10 mouse cellular contexts compared by ENCODE assay signal in the genomic region with DNA sequence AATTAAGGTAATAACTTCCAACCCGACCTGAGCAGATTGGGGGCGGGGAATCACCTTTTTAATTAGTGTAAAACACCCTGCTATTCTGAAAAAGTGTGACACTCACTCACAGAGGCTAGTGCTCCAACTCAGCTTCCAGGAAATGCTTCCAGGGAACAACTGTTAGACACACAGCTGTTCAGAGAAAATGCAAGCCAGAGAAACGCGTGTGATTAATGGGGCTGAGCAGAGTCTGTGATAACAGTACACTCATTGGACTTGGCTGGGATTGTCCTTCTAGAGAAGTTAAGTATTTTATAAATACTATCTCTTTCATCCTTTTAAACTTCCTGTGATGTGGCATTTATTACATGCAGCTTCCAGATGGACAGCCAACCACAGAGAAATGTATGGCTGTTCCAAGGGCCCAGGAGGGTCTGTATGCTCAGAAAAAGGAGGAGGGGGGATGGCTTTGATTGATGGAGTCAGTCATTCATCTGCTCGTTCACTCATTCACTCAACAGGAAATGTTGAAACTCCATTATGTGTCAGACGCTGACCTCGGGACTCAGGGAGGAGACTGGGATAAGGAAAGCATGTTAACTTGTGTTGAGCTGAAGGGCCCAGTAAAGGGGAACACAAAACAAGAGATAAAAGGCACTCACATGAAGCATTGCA.
DNase-seq lines count a peak whose midpoint lies in the region; ATAC-seq and TF ChIP-seq lines count a peak whose summit lies in the region.
"Had no signal": no experiment of that assay in that cellular context is flagged by ENCODE, and none has a peak within 500 bp of the region (broad histone marks: within the 10 kb centered on the region; RNA-seq: fewer than 3 reads in every experiment).

No protein-coding gene starts in this region.

- DNase-seq in hindbrain, postnatal 0 days (ENCODE audit: low spot score) = peak; percentile 40
- no peak for DNase-seq in hindbrain, embryonic 10.5 days (ENCODE audit: low spot score)
- peak; percentile 46 to 48 for DNase-seq in adrenal gland, postnatal 36 days
- DNase-seq in lung, postnatal 25 days (ENCODE audit: low spot score) = peak; percentile 48
- no peak for DNase-seq in layer of hippocampus, adult 9-10 months (ENCODE audit: low spot score)
- no peak for DNase-seq in frontal cortex, postnatal 10 days (ENCODE audit: low spot score in 2 of 2)
- DNase-seq in right cerebral cortex, postnatal 10 days (ENCODE audit: low spot score in 2 of 2) = no peak

- no peaks in the 10 kb centered on the region for H3K36me3 ChIP-seq in hindbrain, postnatal 0 days (ENCODE audit: insufficient read depth, low read length)
- no peaks in the 10 kb centered on the region for H3K36me3 ChIP-seq in hindbrain, embryonic 10.5 days
- H3K36me3 ChIP-seq in intestine, embryonic 16.5 days (ENCODE audit: control insufficient read depth, insufficient read depth, low read length) = no peaks in the 10 kb centered on the region
- H3K36me3 ChIP-seq: liver, embryonic 12.5 days had no signal

- no peaks in the 10 kb centered on the region for H3K9me3 ChIP-seq in hindbrain, postnatal 0 days (ENCODE audit: low read length)
- no peaks in the 10 kb centered on the region for H3K9me3 ChIP-seq in hindbrain, embryonic 10.5 days
- no peaks in the 10 kb centered on the region for H3K9me3 ChIP-seq in intestine, embryonic 16.5 days (ENCODE audit: control insufficient read depth, low read length)
- H3K9me3 ChIP-seq: liver, embryonic 12.5 days had no signal

- no peak overlapping the region for H3K4me2 ChIP-seq in hindbrain, postnatal 0 days (ENCODE audit: low read depth, low read length)
- no peak overlapping the region for H3K4me2 ChIP-seq in intestine, embryonic 16.5 days (ENCODE audit: low read depth, low read length)
- H3K4me2 ChIP-seq: liver, embryonic 12.5 days had no signal

- ATAC-seq in hindbrain, postnatal 0 days = no peak
- ATAC-seq in intestine, embryonic 16.5 days = peak; percentile 77
- ATAC-seq: inflammation-experienced regulatory T-cells, adult 6 months; liver, embryonic 12.5 days had no signal

- no peak for TF ChIP-seq CTCF in hindbrain, postnatal 0 days (IDR thresholded peaks at IDR 0.05; ENCODE audit: low read depth)

- H3K9ac ChIP-seq in hindbrain, postnatal 0 days (replicated peaks; ENCODE audit: low read length) = no peak overlapping the region
- no peak overlapping the region for H3K9ac ChIP-seq in intestine, embryonic 16.5 days (ENCODE audit: low read depth, low read length)
- H3K9ac ChIP-seq: liver, embryonic 12.5 days had no signal

- H3K27me3 ChIP-seq in hindbrain, postnatal 0 days (ENCODE audit: insufficient read depth, low read length) = no peaks in the 10 kb centered on the region
- H3K27me3 ChIP-seq in hindbrain, embryonic 10.5 days (ENCODE audit: insufficient read depth, poor library complexity, severe bottlenecking) = peaks cover 9% of the 10 kb centered on the region
- H3K27me3 ChIP-seq in intestine, embryonic 16.5 days (replicated peaks; ENCODE audit: control insufficient read depth, insufficient read depth, low read length) = no peaks in the 10 kb centered on the region
- H3K27me3 ChIP-seq: liver, embryonic 12.5 days had no signal

- no peak overlapping the region for H3K4me3 ChIP-seq in hindbrain, postnatal 0 days (ENCODE audit: low read length)
- no peak overlapping the region for H3K4me3 ChIP-seq in hindbrain, embryonic 10.5 days
- no peak overlapping the region for H3K4me3 ChIP-seq in intestine, embryonic 16.5 days (ENCODE audit: low read length)
- H3K4me3 ChIP-seq: liver, embryonic 12.5 days had no signal

- H3K27ac ChIP-seq in hindbrain, postnatal 0 days = no peak overlapping the region
- H3K27ac ChIP-seq in hindbrain, embryonic 10.5 days = no peak overlapping the region
- no peak overlapping the region for H3K27ac ChIP-seq in intestine, embryonic 16.5 days (ENCODE audit: low read length)
- H3K27ac ChIP-seq: liver, embryonic 12.5 days had no signal

- WGBS in hindbrain, postnatal 0 days = 33% methylated on average over 7 of the region's 7 CpGs
- 49% methylated on average over 7 of the region's 7 CpGs for WGBS in hindbrain, embryonic 10.5 days
- 21% methylated on average over 7 of the region's 7 CpGs for whole genome bisulfite sequencing in intestine, embryonic 16.5 days

- no peaks in the 10 kb centered on the region for H3K4me1 ChIP-seq in hindbrain, postnatal 0 days (ENCODE audit: insufficient read depth, low read length)
- H3K4me1 ChIP-seq in hindbrain, embryonic 10.5 days (replicated peaks) = peaks cover 20% of the 10 kb centered on the region
- peaks cover 9% of the 10 kb centered on the region for H3K4me1 ChIP-seq in intestine, embryonic 16.5 days (ENCODE audit: control insufficient read depth, insufficient read depth, low read length)
- H3K4me1 ChIP-seq: liver, embryonic 12.5 days had no signal

Comparison
In these comparisons a context has a peak if more than half of its experiments do, and no peak if none do; other contexts are left out.
1. DNase-seq: peak in hindbrain, postnatal 0 days (single experiment), adrenal gland, postnatal 36 days (2 of 2) and lung, postnatal 25 days (single experiment); none in hindbrain, embryonic 10.5 days (single experiment), layer of hippocampus, adult 9-10 months (single experiment), frontal cortex, postnatal 10 days (0 of 2) and right cerebral cortex, postnatal 10 days (0 of 2).